14 mouse cellular contexts compared by ENCODE assay signal in the genomic region with DNA sequence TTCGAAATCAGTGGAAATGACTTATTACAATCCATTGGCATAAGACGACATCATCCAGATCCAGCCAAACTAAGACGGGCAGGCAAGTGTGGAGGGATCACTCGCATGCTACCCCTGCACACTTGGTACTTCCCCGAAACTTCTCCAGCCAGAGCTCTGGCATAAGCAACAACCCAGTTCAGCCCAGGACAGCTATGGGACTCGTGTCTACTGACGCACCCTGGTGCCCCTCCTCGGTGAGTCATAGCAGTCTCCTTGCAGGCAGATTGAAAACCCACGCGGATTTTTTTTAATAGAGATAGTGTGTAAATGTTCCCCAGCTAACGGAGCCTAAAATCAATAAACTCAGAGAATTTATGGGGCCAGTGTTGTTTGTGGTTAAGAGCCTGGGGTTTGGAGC. TPM values are rescaled to one million over a fixed set of nuclear protein-coding genes. Genes with fewer than 3 reads are reported as not detected.
DNase-seq lines count a peak whose midpoint lies in the region; ATAC-seq and TF ChIP-seq lines count a peak whose summit lies in the region.
"Had no signal": no experiment of that assay in that cellular context is flagged by ENCODE, and none has a peak within 500 bp of the region (broad histone marks: within the 10 kb centered on the region; RNA-seq: fewer than 3 reads in every experiment).

No protein-coding gene starts in this region.

- peak overlapping the region; percentile 35 for H3K27ac ChIP-seq in kidney, adult 2 months (ENCODE audit: insufficient read depth, low read depth, low read length)
- no peak overlapping the region for H3K27ac ChIP-seq in kidney, embryonic 15.5 days
- H3K27ac ChIP-seq: heart, embryonic 13.5 days; hindbrain, postnatal 0 days; midbrain, embryonic 15.5 days had no signal

- H3K27me3 ChIP-seq in kidney, adult 2 months (replicated peaks; ENCODE audit: control insufficient read depth, insufficient read depth, low read length) = no peaks in the 10 kb centered on the region
- H3K27me3 ChIP-seq in kidney, embryonic 15.5 days = no peaks in the 10 kb centered on the region
- no peaks in the 10 kb centered on the region for H3K27me3 ChIP-seq in C2C12 (ENCODE audit: control insufficient read depth, insufficient read depth, insufficient read length)
- H3K27me3 ChIP-seq: heart, embryonic 13.5 days; midbrain, embryonic 15.5 days had no signal

- peaks cover 47% of the 10 kb centered on the region for H3K79me3 ChIP-seq in C2C12 (ENCODE audit: low read depth)

- no peak for TF ChIP-seq POLR2A in kidney, adult 2 months (IDR thresholded peaks at IDR 0.05; ENCODE audit: low read depth, low read length)

- no peaks in the 10 kb centered on the region for H3K4me1 ChIP-seq in kidney, adult 2 months (ENCODE audit: control insufficient read depth, insufficient read depth, low read length)
- H3K4me1 ChIP-seq in kidney, embryonic 15.5 days = peaks cover 32% of the 10 kb centered on the region
- H3K4me1 ChIP-seq: heart, embryonic 13.5 days had no signal

- no peak overlapping the region for H3K4me3 ChIP-seq in kidney, adult 2 months (ENCODE audit: insufficient read depth, low read depth, low read length)
- no peak overlapping the region for H3K4me3 ChIP-seq in kidney, embryonic 15.5 days (replicated peaks)
- no peak overlapping the region for H3K4me3 ChIP-seq in C2C12 (ENCODE audit: insufficient read depth, poor library complexity, severe bottlenecking)
- H3K4me3 ChIP-seq: heart, embryonic 13.5 days; midbrain, embryonic 15.5 days had no signal

- H3K9me3 ChIP-seq in kidney, embryonic 15.5 days (replicated peaks) = no peaks in the 10 kb centered on the region
- H3K9me3 ChIP-seq: midbrain, embryonic 15.5 days had no signal

- H3K79me2 ChIP-seq in C2C12 (ENCODE audit: control insufficient read depth, insufficient read depth) = peaks cover 75% of the 10 kb centered on the region

- no peak overlapping the region for H3ac ChIP-seq in C2C12 (ENCODE audit: control insufficient read depth, insufficient read length, low read depth)

- WGBS in kidney, adult 2 months = 76% methylated on average over 11 of the region's 11 CpGs
- 69% methylated on average over 11 of the region's 11 CpGs for WGBS in kidney, embryonic 15.5 days

- no peak for TF ChIP-seq CTCF in kidney, adult 2 months (conservative IDR thresholded peaks at IDR 0.05; ENCODE audit: insufficient read depth, insufficient read length, low read depth, low read length)
- TF ChIP-seq CTCF in C2C12 (IDR thresholded peaks at IDR 0.05; ENCODE audit: control insufficient read depth, insufficient read depth, insufficient read length) = no peak

- no peak for ATAC-seq in kidney, embryonic 15.5 days (replicated peaks; ENCODE audit: low FRiP score)
- ATAC-seq in granulocyte monocyte progenitor cell, adult 5-6 weeks (replicated peaks; ENCODE audit: poor library complexity, severe bottlenecking) = no peak
- ATAC-seq: hindbrain, postnatal 0 days; midbrain, embryonic 15.5 days had no signal

- peak; percentile 31 for DNase-seq in kidney, adult 2 months
- DNase-seq in brain, adult 2 months (ENCODE audit: low read depth, low spot score) = peak; percentile 63
- peak; percentile 74 for DNase-seq in lung, postnatal 10 days
- no peak for DNase-seq in left cerebral cortex, adult 18-20 months (ENCODE audit: low spot score in 2 of 2)
- DNase-seq: thymus, adult 18-20 months had no signal

- no peaks in the 10 kb centered on the region for H3K36me3 ChIP-seq in kidney, adult 2 months (ENCODE audit: control insufficient read depth, insufficient read depth, low read length)
- H3K36me3 ChIP-seq in kidney, embryonic 15.5 days = no peaks in the 10 kb centered on the region
- peaks cover 10% of the 10 kb centered on the region for H3K36me3 ChIP-seq in C2C12 (ENCODE audit: control insufficient read depth, insufficient read depth)
- H3K36me3 ChIP-seq: heart, embryonic 13.5 days; midbrain, embryonic 15.5 days had no signal

- no peak overlapping the region for H3K4me2 ChIP-seq in kidney, embryonic 15.5 days
- H3K4me2 ChIP-seq: heart, embryonic 13.5 days; lung, embryonic 14.5 days; midbrain, embryonic 15.5 days had no signal

- H3K9ac ChIP-seq in kidney, embryonic 15.5 days = no peak overlapping the region
- H3K9ac ChIP-seq: heart, embryonic 13.5 days; lung, embryonic 14.5 days; midbrain, embryonic 15.5 days had no signal

TF ChIP-seq in C2C12, 6 proteins besides CTCF, POLR2A, EP300 and RAD21:
- peak; percentile 40 for TF ChIP-seq MAX (IDR thresholded peaks at IDR 0.05)
- no peak for TF ChIP-seq CEBPB (IDR thresholded peaks at IDR 0.05; ENCODE audit: low read depth)
TF ChIP-seq in C2C12: peak in this region for 1.

RNA-seq across cellular contexts. Expression of gene Ddr2, which starts 52.5 kb away (rescaled TPM):
- 9.5 and 9.7 TPM in 2 replicates for polyA plus RNA-seq in kidney, adult 2 months (2012; rRNA removed)
- 33.3 and 35.0 TPM in 2 replicates for polyA plus RNA-seq in kidney, embryonic 15.5 days (2015; fragmentation: Nextera tagmentation; extraction: Ambion mirVana)
- polyA plus RNA-seq in C2C12 (2012; fragmentation: generic; extraction: Trizol) = 13.7 TPM
- total RNA-seq in granulocyte monocyte progenitor cell, adult 5-6 weeks (2014; fragmentation: Nextera tagmentation) = not detected in 2 replicates
- total RNA-seq in granulocyte monocyte progenitor cell, adult 5-6 weeks (2017) = 0.05 TPM in 1 of 2 replicates, not detected in the other
- 1 to 10 TPM; 7.0 to 7.2 TPM for total RNA-seq in left cerebral cortex, adult 18-20 months (2021)
- total RNA-seq: common myeloid progenitor, adult 5-6 weeks; neutrophil, adult 5-6 weeks had no signal

Comparison
In these comparisons a context has a peak if more than half of its experiments do, and no peak if none do; other contexts are left out.
1. DNase-seq: peak in kidney, adult 2 months (single experiment), brain, adult 2 months (single experiment) and lung, postnatal 10 days (single experiment); none in left cerebral cortex, adult 18-20 months (0 of 2).